Mouse (Mus musculus): ENCODE results near the gene Kpna1.

DNA sequence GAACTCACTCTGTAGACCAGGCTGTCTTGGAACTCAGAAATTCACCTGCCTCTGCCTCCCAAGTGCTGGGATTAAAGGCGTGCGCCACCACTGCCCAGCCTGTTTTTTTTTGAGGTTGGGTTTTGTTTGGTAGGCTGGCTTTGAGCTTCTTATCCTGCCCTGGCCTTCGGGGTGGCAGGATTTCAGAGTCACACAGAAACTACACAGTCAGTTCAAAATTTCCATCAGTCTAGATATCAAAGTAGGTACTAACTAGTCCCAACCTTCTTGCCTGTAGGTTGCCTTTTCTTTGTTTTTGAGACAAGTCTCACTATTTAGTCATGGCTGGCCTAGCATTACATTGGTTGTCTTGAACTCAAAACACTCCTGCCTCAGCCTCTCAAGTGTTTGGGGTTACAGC lies 5.9 kb downstream of the Kpna1 start:
- TF ChIP-seq CTCF (IDR thresholded peaks at IDR 0.05; ENCODE audit: low read depth, low read length) = no peak
- no peak for TF ChIP-seq POLR2A (IDR thresholded peaks at IDR 0.05; ENCODE audit: borderline replicate concordance, low read depth, low read length)

Data from bone marrow macrophage, adult 2 months (primary cell).